Mouse (Mus musculus) hindbrain, embryonic 12.5 days (tissue): ENCODE data around the gene Zfyve21. TPM values are rescaled to one million over a fixed set of nuclear protein-coding genes. Genes with fewer than 3 reads are reported as not detected.

Experiments used
- ATAC-seq: fragments of 200-750 bp; cut with Nextera tagmentation; 2 replicates; pipeline ENCODE4 v1.8.0; 2017; ENCODE audit warnings: moderate TSS enrichment; ENCODE audit not compliant: low FRiP score
- H3K27ac ChIP-seq: fragments of 300-500 bp; sonication (generic); 2 replicates; pipeline ENCODE4 v1.5.1; 2016; ENCODE audit warnings: mild to moderate bottlenecking
- H3K27me3 ChIP-seq: fragments of 300-500 bp; sonication (generic); 2 replicates; pipeline ENCODE4 v1.6.1; 2016; ENCODE audit warnings: mild to moderate bottlenecking
- H3K36me3 ChIP-seq: fragments of 300-500 bp; sonication (generic); 2 replicates; pipeline ENCODE4 v1.6.1; 2016; ENCODE audit warnings: mild to moderate bottlenecking
- H3K4me1 ChIP-seq: fragments of 300-500 bp; sonication (generic); 2 replicates; pipeline ENCODE4 v1.6.1; 2016
- H3K4me2 ChIP-seq: fragments of 300-500 bp; sonication (generic); replicated peaks from 2 replicates; pipeline ENCODE4 v1.6.1; 2016; ENCODE audit warnings: mild to moderate bottlenecking
- H3K4me3 ChIP-seq: fragments of 300-500 bp; sonication (generic); 2 replicates; pipeline ENCODE4 v1.5.1; 2016; ENCODE audit warnings: mild to moderate bottlenecking
- H3K9ac ChIP-seq: fragments of 300-500 bp; sonication (generic); 2 replicates; pipeline ENCODE4 v1.6.1; 2016; ENCODE audit warnings: mild to moderate bottlenecking, moderate library complexity
- H3K9me3 ChIP-seq: fragments of 300-500 bp; sonication (generic); replicated peaks from 2 replicates; pipeline ENCODE4 v1.6.1; 2016; ENCODE audit warnings: mild to moderate bottlenecking
- WGBS: fragments of 180-500 bp; shearing (Covaris S2); methylation state at CpG from one replicate; pipeline ENCODE4 v1.1.7; 2016; 5-methylcytosine and 5-hydroxymethylcytosine counted together
- polyA plus RNA-seq: library from polyadenylated mRNA; unstranded; fragments of >200 nt; fragmentation: Nextera tagmentation; extraction: Ambion mirVana; gene quantifications from 2 replicates; pipeline ENCODE4 v1.2.1, GENCODE M21; 2016

Zfyve21 gene
- polyA plus RNA-seq, 1 experiment from 2014 or later = 56.8 TPM

GRCm38 (mm10) chr12:111853011-111853436 is 39.1 kb downstream of the Zfyve21 start:
- Histone ChIP-seq H3K4me3 (no peak overlapping the region), H3K27ac (no peak overlapping the region), H3K9me3 (0 out of 2 replicates have a peak, but pooled peaks cover 7% of the 10 kb centered on the region), H3K4me2 (no peak overlapping the region), H3K4me1 (no peaks in the 10 kb centered on the region), H3K27me3 (no peaks in the 10 kb centered on the region), H3K36me3 (0 out of 2 replicates have a peak, but pooled peaks cover 6% of the 10 kb centered on the region), H3K9ac (no peak overlapping the region)
- 70% methylated on average over 10 of the region's 10 CpGs for WGBS
- ATAC-seq = no peak

GRCm38 (mm10) chr12:111853546-111853945 is 39.6 kb downstream of the Zfyve21 start:
- ATAC-seq = no peak
- H3K4me2 ChIP-seq = no peak overlapping the region
- H3K36me3 ChIP-seq = 0 out of 2 replicates have a peak, but pooled peaks cover 6% of the 10 kb centered on the region
- H3K27ac ChIP-seq = no peak overlapping the region
- no peaks in the 10 kb centered on the region for H3K27me3 ChIP-seq
- no peak overlapping the region for H3K9ac ChIP-seq
- WGBS = 61% methylated on average over 4 of the region's 4 CpGs
- no peak overlapping the region for H3K4me3 ChIP-seq
- 0 out of 2 replicates have a peak, but pooled peaks cover 7% of the 10 kb centered on the region for H3K9me3 ChIP-seq
- H3K4me1 ChIP-seq = no peaks in the 10 kb centered on the region

GRCm38 (mm10) chr12:111855448-111855847 is 41.5 kb downstream of the Zfyve21 start:
- ATAC-seq = no peak
- no peaks in the 10 kb centered on the region for H3K9me3 ChIP-seq
- H3K4me2 ChIP-seq = no peak overlapping the region
- no peak overlapping the region for H3K27ac ChIP-seq
- H3K36me3 ChIP-seq = 0 out of 2 replicates have a peak, but pooled peaks cover 6% of the 10 kb centered on the region
- H3K27me3 ChIP-seq = no peaks in the 10 kb centered on the region
- WGBS = 96% methylated on average over 2 of the region's 2 CpGs
- no peaks in the 10 kb centered on the region for H3K4me1 ChIP-seq
- H3K4me3 ChIP-seq = no peak overlapping the region
- no peak overlapping the region for H3K9ac ChIP-seq

- H3K4me1 ChIP-seq = no peaks in the 10 kb centered on the region
- 93% methylated on average over 4 of the region's 4 CpGs for WGBS
Measured at GRCm38 (mm10) chr12:111864206-111864824, 50.3 kb downstream of the Zfyve21 start.

GRCm38 (mm10) chr12:111869806-111870205 is 55.8 kb downstream of the Zfyve21 start:
- Histone ChIP-seq H3K4me1 (no peaks in the 10 kb centered on the region), H3K27ac (no peak overlapping the region), H3K4me2 (no peak overlapping the region), H3K36me3 (peaks cover 3% of the 10 kb centered on the region; the same call in 1 of the 2 replicates), H3K27me3 (no peaks in the 10 kb centered on the region), H3K4me3 (no peak overlapping the region), H3K9ac (no peak overlapping the region), H3K9me3 (no peaks in the 10 kb centered on the region)
- ATAC-seq = no peak
- 91% methylated on average over 1 of the region's 1 CpGs for WGBS

More at GRCm38 (mm10) chr12:111864206-111864824, 50.3 kb downstream of the Zfyve21 start:
- Histone ChIP-seq H3K9me3 (no peaks in the 10 kb centered on the region), H3K27ac (no peak overlapping the region), H3K27me3 (no peaks in the 10 kb centered on the region), H3K9ac (no peak overlapping the region), H3K4me2 (no peak overlapping the region), H3K4me3 (no peak overlapping the region), H3K36me3 (peaks cover 5% of the 10 kb centered on the region; the same call in 1 of the 2 replicates)
- ATAC-seq = no peak

GRCm38 (mm10) chr12:111870811-111871210 is 56.8 kb downstream of the Zfyve21 start:
- Histone ChIP-seq H3K4me2 (no peak overlapping the region), H3K4me1 (no peaks in the 10 kb centered on the region), H3K27ac (no peak overlapping the region), H3K27me3 (no peaks in the 10 kb centered on the region), H3K4me3 (no peak overlapping the region), H3K36me3 (peaks cover 3% of the 10 kb centered on the region; the same call in 1 of the 2 replicates), H3K9ac (no peak overlapping the region), H3K9me3 (no peaks in the 10 kb centered on the region)
- 89% methylated on average over 7 of the region's 7 CpGs for WGBS
- no peak for ATAC-seq

- no peak overlapping the region for H3K27ac ChIP-seq
Measured at GRCm38 (mm10) chr12:111872079-111872478, 58.1 kb downstream of the Zfyve21 start.

GRCm38 (mm10) chr12:111874601-111875140 is 60.7 kb downstream of the Zfyve21 start:
- Histone ChIP-seq H3K9me3 (no peaks in the 10 kb centered on the region), H3K36me3 (0 out of 2 replicates have a peak, but pooled peaks cover 3% of the 10 kb centered on the region), H3K4me3 (no peak overlapping the region), H3K27ac (no peak overlapping the region), H3K27me3 (no peaks in the 10 kb centered on the region), H3K9ac (no peak overlapping the region), H3K4me1 (no peaks in the 10 kb centered on the region), H3K4me2 (no peak overlapping the region)
- 76% methylated on average over 1 of the region's 1 CpGs for WGBS
- no peak for ATAC-seq

More at GRCm38 (mm10) chr12:111872079-111872478, 58.1 kb downstream of the Zfyve21 start:
- Histone ChIP-seq H3K4me3 (no peak overlapping the region), H3K4me1 (no peaks in the 10 kb centered on the region), H3K36me3 (peaks cover 3% of the 10 kb centered on the region; the same call in 1 of the 2 replicates), H3K4me2 (no peak overlapping the region), H3K9ac (no peak overlapping the region), H3K27me3 (no peaks in the 10 kb centered on the region), H3K9me3 (no peaks in the 10 kb centered on the region)
- 91% methylated on average over 5 of the region's 5 CpGs for WGBS
- ATAC-seq = no peak

GRCm38 (mm10) chr12:111875499-111875898 is 61.5 kb downstream of the Zfyve21 start:
- no peak for ATAC-seq
- Histone ChIP-seq H3K4me2 (no peak overlapping the region), H3K36me3 (0 out of 2 replicates have a peak, but pooled peaks cover 3% of the 10 kb centered on the region), H3K4me1 (no peaks in the 10 kb centered on the region), H3K27ac (no peak overlapping the region), H3K27me3 (no peaks in the 10 kb centered on the region), H3K9ac (no peak overlapping the region), H3K9me3 (no peaks in the 10 kb centered on the region), H3K4me3 (no peak overlapping the region)
- 86% methylated on average over 3 of the region's 3 CpGs for WGBS

- 17% methylated on average over 3 of the region's 3 CpGs for WGBS
- H3K4me3 ChIP-seq = no peak overlapping the region
- no peaks in the 10 kb centered on the region for H3K36me3 ChIP-seq
- no peaks in the 10 kb centered on the region for H3K4me1 ChIP-seq
- no peaks in the 10 kb centered on the region for H3K9me3 ChIP-seq
- peak; percentile 66; the same call in 1 of the 2 replicates for ATAC-seq
- no peaks in the 10 kb centered on the region for H3K27me3 ChIP-seq
- no peak overlapping the region for H3K27ac ChIP-seq
- no peak overlapping the region for H3K4me2 ChIP-seq
- H3K9ac ChIP-seq = no peak overlapping the region
Measured at GRCm38 (mm10) chr12:111878213-111878612, 64.2 kb downstream of the Zfyve21 start.
